Mouse (Mus musculus) embryonic facial prominence, embryonic 15.5 days (tissue): ENCODE results near the gene Sgms1. TPM values are rescaled to one million over a fixed set of nuclear protein-coding genes. Genes with fewer than 3 reads are reported as not detected.
A peak's percentile ranks its signal among the peaks of the same experiment; 100 is the strongest.

ENCODE experiments used
- ATAC-seq: fragments of 200-750 bp; cut with Nextera tagmentation; 2 replicates; pipeline ENCODE4 v1.8.0; 2017; ENCODE audit warnings: low read depth, moderate TSS enrichment; ENCODE audit not compliant: insufficient number of reproducible peaks, low FRiP score, low TSS enrichment
- H3K27ac ChIP-seq: fragments of 300-500 bp; sonication (generic); replicated peaks from 2 replicates; pipeline ENCODE4 v1.5.1; 2015; ENCODE audit warnings: mild to moderate bottlenecking, inconsistent platforms
- H3K27me3 ChIP-seq: fragments of 300-500 bp; sonication (generic); 2 replicates; pipeline ENCODE4 v1.6.1; 2015; ENCODE audit warnings: inconsistent platforms
- H3K36me3 ChIP-seq: fragments of 300-500 bp; sonication (generic); 2 replicates; pipeline ENCODE4 v1.6.1; 2015; ENCODE audit warnings: mild to moderate bottlenecking, inconsistent platforms
- H3K4me1 ChIP-seq: fragments of 300-500 bp; sonication (generic); 2 replicates; pipeline ENCODE4 v1.6.1; 2015; ENCODE audit warnings: inconsistent platforms
- H3K4me2 ChIP-seq: fragments of 300-500 bp; sonication (generic); replicated peaks from 2 replicates; pipeline ENCODE4 v1.6.1; 2015; ENCODE audit warnings: mild to moderate bottlenecking, inconsistent platforms
- H3K4me3 ChIP-seq: fragments of 300-500 bp; sonication (generic); replicated peaks from 2 replicates; pipeline ENCODE4 v1.5.1; 2015; ENCODE audit warnings: mild to moderate bottlenecking, inconsistent platforms
- H3K9ac ChIP-seq: fragments of 300-500 bp; sonication (generic); 2 replicates; pipeline ENCODE4 v1.6.1; 2015; ENCODE audit warnings: inconsistent platforms
- H3K9me3 ChIP-seq: fragments of 300-500 bp; sonication (generic); replicated peaks from 2 replicates; pipeline ENCODE4 v1.6.1; 2016; ENCODE audit warnings: inconsistent platforms
- WGBS: fragments of 180-500 bp; shearing (Covaris S2); methylation state at CpG from one replicate; pipeline ENCODE4 v1.1.7; 2015; 5-methylcytosine and 5-hydroxymethylcytosine counted together
- polyA plus RNA-seq: library from polyadenylated mRNA; unstranded; fragments of >200 nt; fragmentation: Nextera tagmentation; extraction: Ambion mirVana; gene quantifications from 2 replicates; pipeline ENCODE4 v1.2.1, GENCODE M21; 2015

Sgms1 gene
- polyA plus RNA-seq, 1 experiment from 2014 or later = 38.8 TPM

DNA sequence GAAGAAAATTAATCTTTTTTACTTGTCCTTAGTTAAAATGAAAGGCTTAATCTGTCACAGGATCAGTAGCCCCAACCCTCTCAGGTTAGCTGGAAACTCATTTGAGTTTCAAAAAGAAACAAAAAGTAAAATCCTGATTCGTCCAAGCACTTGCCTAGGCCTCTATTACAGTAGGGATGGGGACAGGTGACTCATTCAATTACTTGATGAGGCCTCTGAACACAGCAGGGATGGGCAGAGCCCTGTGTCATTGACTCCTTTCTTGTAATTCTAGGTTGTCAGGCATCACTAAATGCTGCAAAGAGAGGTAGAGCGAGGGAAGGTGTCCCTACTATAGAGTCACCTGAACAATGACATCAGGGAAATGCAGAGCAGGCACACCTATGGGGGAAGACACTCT is 115.4 kb downstream of the Sgms1 start:
- Histone ChIP-seq H3K27ac (no peak overlapping the region; the same call in 1 of the 2 replicates), H3K4me1 (peaks cover 28% of the 10 kb centered on the region), H3K4me3 (no peak overlapping the region), H3K9me3 (no peaks in the 10 kb centered on the region), H3K27me3 (no peaks in the 10 kb centered on the region), H3K36me3 (no peaks in the 10 kb centered on the region), H3K9ac (no peak overlapping the region), H3K4me2 (no peak overlapping the region)
- WGBS = 62% methylated on average over 2 of the region's 2 CpGs
- no peak for ATAC-seq

DNA sequence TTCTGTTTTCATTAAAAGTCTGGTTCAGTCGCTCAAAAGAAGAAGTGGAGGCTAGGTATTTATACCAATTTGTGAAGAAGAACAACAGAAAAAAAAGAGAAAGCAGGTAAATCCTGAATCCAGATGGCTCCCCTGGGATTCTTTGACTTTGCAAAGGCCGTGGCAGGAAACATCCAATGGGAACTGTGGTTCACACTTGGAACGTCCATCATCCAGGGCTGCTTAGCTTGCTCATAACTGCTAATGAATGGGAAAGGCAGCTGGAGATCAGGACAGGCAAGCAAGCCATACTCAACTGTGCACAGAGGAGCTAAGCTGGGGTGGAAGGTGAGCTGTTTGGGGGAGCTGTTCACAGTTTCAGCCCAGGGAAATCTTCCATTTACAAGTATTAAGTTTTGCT is 115.8 kb downstream of the Sgms1 start:
- Histone ChIP-seq H3K4me2 (no peak overlapping the region), H3K27ac (peak overlapping the region; percentile 29), H3K36me3 (no peaks in the 10 kb centered on the region), H3K4me1 (peaks cover 28% of the 10 kb centered on the region), H3K27me3 (no peaks in the 10 kb centered on the region), H3K9me3 (no peaks in the 10 kb centered on the region), H3K9ac (no peak overlapping the region), H3K4me3 (no peak overlapping the region)
- 55% methylated on average over 3 of the region's 3 CpGs for WGBS
- no peak for ATAC-seq

GRCm38 (mm10) chr19:32272475-32273260 is 116.8 kb downstream of the Sgms1 start:
- Histone ChIP-seq H3K9ac (no peak overlapping the region), H3K36me3 (no peaks in the 10 kb centered on the region), H3K9me3 (no peaks in the 10 kb centered on the region), H3K4me2 (no peak overlapping the region), H3K27me3 (no peaks in the 10 kb centered on the region), H3K4me3 (no peak overlapping the region), H3K27ac (peak overlapping the region; percentile 61), H3K4me1 (peaks cover 28% of the 10 kb centered on the region)
- no peak for ATAC-seq
- 47% methylated on average over 6 of the region's 6 CpGs for WGBS

GRCm38 (mm10) chr19:32271455-32272200 is 117.9 kb downstream of the Sgms1 start:
- Histone ChIP-seq H3K27ac (peak overlapping the region; percentile 61), H3K9ac (no peak overlapping the region), H3K4me3 (no peak overlapping the region), H3K27me3 (no peaks in the 10 kb centered on the region), H3K9me3 (no peaks in the 10 kb centered on the region), H3K4me1 (peaks cover 28% of the 10 kb centered on the region), H3K4me2 (no peak overlapping the region), H3K36me3 (no peaks in the 10 kb centered on the region)
- 65% methylated on average over 11 of the region's 11 CpGs for WGBS
- no peak for ATAC-seq

- H3K4me3 ChIP-seq = no peak overlapping the region
- no peak for ATAC-seq
- no peak overlapping the region for H3K4me2 ChIP-seq
- no peaks in the 10 kb centered on the region for H3K9me3 ChIP-seq
- WGBS = 79% methylated on average over 6 of the region's 6 CpGs
- no peaks in the 10 kb centered on the region for H3K27me3 ChIP-seq
- H3K9ac ChIP-seq = no peak overlapping the region
- H3K4me1 ChIP-seq = peaks cover 21% of the 10 kb centered on the region
- no peak overlapping the region for H3K27ac ChIP-seq
- H3K36me3 ChIP-seq = no peaks in the 10 kb centered on the region
Measured at GRCm38 (mm10) chr19:32269844-32270176, 119.7 kb downstream of the Sgms1 start.

DNA sequence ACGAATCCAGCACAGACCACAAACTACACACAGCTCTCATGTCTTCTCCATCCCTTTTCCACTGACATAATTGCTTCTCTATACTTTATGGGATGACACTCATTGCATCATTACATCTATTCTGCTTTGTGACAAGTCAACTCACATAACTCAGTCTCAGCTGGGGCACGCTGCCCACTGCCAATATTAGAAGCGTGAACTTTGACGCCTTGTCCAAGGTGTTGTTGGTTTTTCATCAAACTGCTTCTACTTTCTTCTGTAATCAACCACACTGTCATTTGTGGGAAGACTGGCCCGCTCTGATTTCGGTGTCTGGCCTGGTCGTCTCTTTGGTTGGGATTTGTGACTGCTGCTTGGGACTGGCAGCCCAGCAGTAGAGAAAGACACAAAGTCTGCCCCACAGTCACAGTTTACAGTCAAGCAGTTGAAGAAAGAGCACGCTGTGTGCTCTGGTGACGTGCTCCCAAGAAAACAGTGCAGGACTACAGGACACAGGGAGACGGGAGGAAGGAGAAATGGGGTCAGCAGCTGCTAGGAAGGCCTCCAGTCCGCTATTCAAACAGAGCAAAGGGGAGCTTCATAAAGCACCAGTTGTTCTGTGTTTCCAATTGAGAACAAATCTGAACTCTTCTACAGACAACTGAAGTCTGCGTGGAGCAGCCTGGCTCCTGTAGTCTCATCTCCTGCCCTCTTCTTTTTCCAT is 120.2 kb downstream of the Sgms1 start:
- H3K27ac ChIP-seq = no peak overlapping the region
- H3K4me1 ChIP-seq = peaks cover 21% of the 10 kb centered on the region
- no peak overlapping the region for H3K4me3 ChIP-seq
- ATAC-seq = no peak
- no peaks in the 10 kb centered on the region for H3K36me3 ChIP-seq
- 83% methylated on average over 12 of the region's 12 CpGs for WGBS
- H3K27me3 ChIP-seq = no peaks in the 10 kb centered on the region
- no peak overlapping the region for H3K9ac ChIP-seq
- H3K9me3 ChIP-seq = no peaks in the 10 kb centered on the region
- no peak overlapping the region for H3K4me2 ChIP-seq

DNA sequence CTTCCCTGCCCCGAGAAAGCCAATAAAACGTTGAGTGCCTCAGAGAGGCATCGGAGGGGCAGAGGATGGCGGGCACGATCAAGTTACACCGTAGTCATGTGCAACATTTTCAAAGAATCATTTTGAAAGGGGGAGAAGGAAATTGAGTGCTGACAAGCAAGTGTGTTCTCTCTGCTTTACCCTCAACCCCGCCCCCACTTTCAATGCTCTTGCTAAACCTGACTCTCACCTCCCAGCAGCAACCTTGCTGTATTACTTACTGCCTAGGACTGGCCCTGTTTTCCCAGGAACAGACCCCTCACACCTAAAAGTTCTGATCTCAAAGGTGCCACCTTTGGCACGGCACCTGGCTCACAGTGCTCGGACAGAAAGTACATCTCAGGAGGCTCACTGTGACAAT is 121.0 kb downstream of the Sgms1 start:
- Histone ChIP-seq H3K4me3 (no peak overlapping the region), H3K36me3 (no peaks in the 10 kb centered on the region), H3K9me3 (no peaks in the 10 kb centered on the region), H3K27ac (no peak overlapping the region), H3K9ac (no peak overlapping the region), H3K27me3 (no peaks in the 10 kb centered on the region), H3K4me1 (peaks cover 21% of the 10 kb centered on the region), H3K4me2 (no peak overlapping the region)
- WGBS = 42% methylated on average over 9 of the region's 9 CpGs
- no peak for ATAC-seq

DNA sequence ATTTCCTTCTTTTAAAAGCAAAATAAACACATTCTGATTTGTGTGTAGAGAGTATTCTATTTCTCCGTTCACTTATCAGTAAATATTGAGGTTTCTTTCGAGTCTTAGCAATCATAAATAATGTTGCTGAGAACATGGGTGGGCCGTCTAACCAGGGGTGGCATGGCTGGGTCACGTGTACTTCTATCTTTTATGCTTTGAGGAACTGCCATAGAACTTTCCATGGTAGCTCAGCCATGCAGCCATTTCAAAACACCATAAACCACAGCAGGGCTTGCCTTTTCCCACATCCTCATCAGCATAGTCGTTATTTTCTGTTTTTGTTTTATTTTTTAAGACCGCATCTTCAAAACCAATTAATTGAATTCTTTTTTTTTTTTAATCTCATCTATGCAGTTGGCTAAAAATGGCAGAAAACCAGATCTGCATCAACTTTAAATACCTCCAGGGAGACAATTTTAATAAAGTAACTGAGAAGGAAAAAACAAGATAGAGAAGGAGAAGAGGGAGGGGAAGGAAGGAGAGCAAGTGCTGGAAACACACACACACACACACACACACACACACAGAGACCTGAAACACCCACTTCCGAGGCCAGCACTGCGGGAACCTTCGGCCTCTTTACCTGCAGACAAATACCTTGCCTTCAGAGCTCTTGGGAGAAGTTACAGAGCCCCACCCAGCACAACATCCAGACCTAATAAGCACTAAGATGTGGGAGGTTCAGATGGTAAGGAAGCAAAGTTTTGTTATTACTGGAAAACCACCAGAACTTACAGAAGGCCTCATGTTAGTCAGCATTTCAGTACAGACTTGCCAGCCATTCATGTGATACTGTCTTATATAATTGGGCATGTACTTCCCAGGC is 122.9 kb downstream of the Sgms1 start:
- H3K4me1 ChIP-seq = peaks cover 7% of the 10 kb centered on the region
- no peak overlapping the region for H3K9ac ChIP-seq
- no peak overlapping the region for H3K4me3 ChIP-seq
- no peak for ATAC-seq
- WGBS = 71% methylated on average over 9 of the region's 9 CpGs
- H3K9me3 ChIP-seq = no peaks in the 10 kb centered on the region
- H3K36me3 ChIP-seq = no peaks in the 10 kb centered on the region
- no peak overlapping the region for H3K27ac ChIP-seq
- H3K4me2 ChIP-seq = no peak overlapping the region
- no peaks in the 10 kb centered on the region for H3K27me3 ChIP-seq

GRCm38 (mm10) chr19:32263753-32264152 is 125.8 kb downstream of the Sgms1 start:
- ATAC-seq = no peak
- Histone ChIP-seq H3K9ac (no peak overlapping the region), H3K9me3 (no peaks in the 10 kb centered on the region), H3K27me3 (no peaks in the 10 kb centered on the region), H3K36me3 (no peaks in the 10 kb centered on the region), H3K4me1 (no peaks in the 10 kb centered on the region; the same call in 1 of the 2 replicates), H3K4me3 (no peak overlapping the region), H3K27ac (no peak overlapping the region; the same call in 1 of the 2 replicates), H3K4me2 (no peak overlapping the region)
- 72% methylated on average over 1 of the region's 1 CpGs for WGBS

- no peak overlapping the region for H3K4me2 ChIP-seq
- no peak for ATAC-seq
- no peaks in the 10 kb centered on the region for H3K9me3 ChIP-seq
- no peak overlapping the region for H3K27ac ChIP-seq
- no peaks in the 10 kb centered on the region for H3K27me3 ChIP-seq
- no peaks in the 10 kb centered on the region for H3K36me3 ChIP-seq
- 88% methylated on average over 10 of the region's 10 CpGs for WGBS
- no peak overlapping the region for H3K9ac ChIP-seq
- H3K4me3 ChIP-seq = no peak overlapping the region
- no peaks in the 10 kb centered on the region; the same call in 1 of the 2 replicates for H3K4me1 ChIP-seq
Measured at GRCm38 (mm10) chr19:32262805-32263572, 126.5 kb downstream of the Sgms1 start.
